Mouse (Mus musculus): ENCODE measurements around the gene Tmem145. TPM values are rescaled to one million over a fixed set of nuclear protein-coding genes. Genes with fewer than 3 reads are reported as not detected.
"Not testable (repeated sequence)": the region's sequence is repeated elsewhere in the genome, so short reads cannot be mapped to it uniquely, and the experiment has no call there.

Tmem145 gene
- polyA plus RNA-seq (2015; fragmentation: Nextera tagmentation; extraction: Ambion mirVana): 73.5 and 98.1 TPM in 2 replicates

DNA sequence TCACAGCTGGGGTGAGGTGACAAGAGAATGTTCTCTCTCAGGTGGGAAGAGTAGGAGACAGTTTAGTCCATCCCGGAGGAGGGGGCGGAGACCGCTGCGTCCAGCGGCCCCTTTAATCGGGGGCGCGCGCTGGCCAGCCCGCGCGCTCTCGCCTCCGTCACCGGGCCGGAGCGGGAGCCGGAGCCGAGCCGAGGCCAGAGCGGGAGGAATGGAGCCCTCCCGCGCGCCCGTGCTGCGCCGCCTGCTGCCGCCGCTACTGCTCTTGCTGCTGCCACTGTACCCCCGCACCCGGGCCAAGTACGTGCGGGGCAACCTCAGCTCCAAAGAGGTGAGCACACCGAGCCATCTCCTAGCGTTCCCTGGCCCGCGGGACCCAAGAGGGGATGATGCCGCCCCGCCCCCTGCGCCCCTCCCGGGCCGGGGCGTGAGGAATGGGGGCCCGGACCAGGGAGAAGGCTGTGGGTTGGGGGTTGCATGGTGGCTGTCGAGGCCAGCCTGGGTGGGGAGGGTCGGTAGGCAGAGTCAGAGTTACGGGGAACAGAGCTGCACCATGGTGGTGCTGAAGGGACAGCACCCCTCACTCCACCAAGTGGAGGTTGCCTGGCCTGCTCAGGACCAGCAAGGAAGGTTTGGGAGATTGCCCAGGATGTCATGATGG lies at the start of gene Tmem145:
Gene Tmem145, plus strand, starts transcription at position 151 of the 658 bp plus-strand sequence.
- peak within 1 kb of the TSS; percentile 93 for H3K9ac ChIP-seq (replicated peaks)
- H3K27me3 ChIP-seq (replicated peaks): peaks cover 17% of the 10 kb centered on the region
- under 1% methylated on average over 39 of the region's 47 CpGs for WGBS
- H3K4me1 ChIP-seq: peaks cover 26% of the 10 kb centered on the region
- H3K36me3 ChIP-seq: 0 out of 2 replicates have a peak, but pooled peaks cover 11% of the 10 kb centered on the region
- H3K27ac ChIP-seq (replicated peaks): peak within 1 kb of the TSS; percentile 90
- ATAC-seq (ENCODE audit: low FRiP score): peak; percentile 76
- H3K4me2 ChIP-seq: peak within 1 kb of the TSS; percentile 89
- H3K9me3 ChIP-seq (replicated peaks): no peaks in the 10 kb centered on the region
- peak within 1 kb of the TSS; percentile 86 for H3K4me3 ChIP-seq (replicated peaks)

DNA sequence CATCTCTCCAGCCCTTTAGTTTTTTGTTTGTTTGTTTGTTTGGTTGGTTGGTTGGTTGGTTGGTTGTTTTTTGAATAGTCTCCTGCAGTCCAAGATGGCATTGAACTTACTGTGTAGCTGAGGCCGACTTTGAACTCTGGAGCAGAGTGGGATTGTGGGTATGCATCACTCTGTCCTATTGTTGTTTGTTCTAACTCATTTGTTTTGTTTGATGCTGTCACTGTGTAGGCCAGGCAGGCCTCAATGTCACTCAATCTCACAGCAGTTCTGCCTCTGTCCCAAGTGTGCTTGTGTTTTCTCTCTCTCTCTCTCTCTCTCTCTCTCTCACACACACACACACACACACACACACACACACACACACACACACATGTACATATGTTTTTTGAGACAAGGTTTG lies 44.0 kb upstream of the Tmem145 start:
- H3K4me3 ChIP-seq (replicated peaks): no peak overlapping the region
- 84% methylated on average over 1 of the region's 1 CpGs for WGBS
- no peak overlapping the region for H3K9ac ChIP-seq (replicated peaks)
- no peaks in the 10 kb centered on the region for H3K27me3 ChIP-seq (replicated peaks)
- no peaks in the 10 kb centered on the region for H3K36me3 ChIP-seq
- no peak overlapping the region for H3K27ac ChIP-seq (replicated peaks)
- H3K9me3 ChIP-seq (replicated peaks): no peaks in the 10 kb centered on the region
- peaks cover 2% of the 10 kb centered on the region for H3K4me1 ChIP-seq
- H3K4me2 ChIP-seq: no peak overlapping the region
- no peak for ATAC-seq (ENCODE audit: low FRiP score)

DNA sequence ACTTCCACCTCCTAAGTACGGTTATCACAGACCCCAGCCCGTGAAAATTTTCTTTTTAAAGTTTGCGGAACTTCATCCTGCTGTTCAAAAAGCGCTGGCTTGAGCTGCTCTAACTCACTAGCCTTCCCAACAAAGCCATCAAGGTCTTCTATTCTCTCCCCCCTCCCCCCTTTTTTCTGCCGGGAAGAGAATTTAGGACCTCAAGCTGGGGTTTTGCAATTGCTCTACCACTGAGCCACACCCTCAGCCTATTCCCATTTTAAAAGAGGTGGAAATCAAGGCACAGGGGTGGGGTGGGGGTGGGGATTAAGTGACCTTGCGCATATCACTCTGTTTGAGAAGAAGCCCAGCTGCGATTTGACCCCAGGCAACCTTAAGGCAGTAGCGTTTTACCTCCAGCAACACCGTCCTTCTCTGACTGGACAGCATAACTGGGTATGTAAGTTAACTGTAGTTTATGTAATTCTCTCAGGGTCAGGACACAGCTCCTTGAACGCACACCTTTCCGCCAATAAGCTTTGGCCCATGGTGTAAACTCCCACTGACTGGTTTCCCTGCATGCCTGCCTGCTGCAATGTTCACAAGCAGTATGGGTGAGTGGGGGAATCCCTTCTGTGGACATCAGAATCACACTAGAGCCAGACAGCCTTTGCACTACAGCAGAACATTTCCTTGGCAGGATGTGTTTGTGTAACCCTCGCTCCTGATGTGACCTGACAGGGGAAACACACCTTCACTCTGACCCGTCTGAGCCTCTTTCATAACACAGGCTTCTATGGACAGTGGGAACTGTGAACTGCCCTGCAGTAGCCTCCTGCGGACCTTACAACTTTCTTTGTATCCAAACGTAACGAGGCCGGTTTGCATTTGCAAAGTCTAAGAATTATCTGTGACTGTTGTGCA lies 41.7 kb upstream of the Tmem145 start:
- H3K36me3 ChIP-seq: no peaks in the 10 kb centered on the region
- no peak for ATAC-seq (ENCODE audit: low FRiP score)
- H3K27me3 ChIP-seq (replicated peaks): no peaks in the 10 kb centered on the region
- H3K4me1 ChIP-seq: peaks cover 12% of the 10 kb centered on the region
- H3K9ac ChIP-seq (replicated peaks): no peak overlapping the region
- H3K9me3 ChIP-seq (replicated peaks): no peaks in the 10 kb centered on the region
- no peak overlapping the region for H3K4me2 ChIP-seq
- no peak overlapping the region for H3K4me3 ChIP-seq (replicated peaks)
- 24% methylated on average over 17 of the region's 17 CpGs for WGBS
- H3K27ac ChIP-seq (replicated peaks): no peak overlapping the region

DNA sequence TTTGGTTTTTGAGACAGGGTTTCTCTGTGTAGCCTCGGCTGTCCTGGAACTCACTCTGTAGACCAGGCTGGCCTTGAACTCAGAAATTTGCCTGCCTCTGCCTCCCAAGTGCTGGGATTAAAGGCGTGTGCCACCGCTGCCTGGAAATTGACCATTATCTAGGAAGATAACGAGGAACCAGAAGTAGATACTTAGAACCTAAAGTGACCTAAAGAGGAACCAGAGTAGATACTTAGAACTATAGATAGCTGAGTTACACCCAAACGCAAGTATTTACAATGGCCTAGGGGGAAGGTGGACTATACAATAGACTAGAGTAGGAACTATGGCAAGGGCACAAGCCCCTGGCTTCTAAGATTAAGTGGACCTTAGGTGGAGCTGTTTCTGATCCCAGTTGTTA lies 40.2 kb upstream of the Tmem145 start:
- not testable (repeated sequence) for H3K36me3 ChIP-seq; H3K27me3 ChIP-seq (replicated peaks); ATAC-seq (ENCODE audit: low FRiP score); H3K9ac ChIP-seq (replicated peaks); H3K4me3 ChIP-seq (replicated peaks); H3K27ac ChIP-seq (replicated peaks); H3K9me3 ChIP-seq (replicated peaks); H3K4me2 ChIP-seq
- 89% methylated on average over 5 of the region's 5 CpGs for WGBS
- H3K4me1 ChIP-seq: peaks cover 26% of the 10 kb centered on the region

DNA sequence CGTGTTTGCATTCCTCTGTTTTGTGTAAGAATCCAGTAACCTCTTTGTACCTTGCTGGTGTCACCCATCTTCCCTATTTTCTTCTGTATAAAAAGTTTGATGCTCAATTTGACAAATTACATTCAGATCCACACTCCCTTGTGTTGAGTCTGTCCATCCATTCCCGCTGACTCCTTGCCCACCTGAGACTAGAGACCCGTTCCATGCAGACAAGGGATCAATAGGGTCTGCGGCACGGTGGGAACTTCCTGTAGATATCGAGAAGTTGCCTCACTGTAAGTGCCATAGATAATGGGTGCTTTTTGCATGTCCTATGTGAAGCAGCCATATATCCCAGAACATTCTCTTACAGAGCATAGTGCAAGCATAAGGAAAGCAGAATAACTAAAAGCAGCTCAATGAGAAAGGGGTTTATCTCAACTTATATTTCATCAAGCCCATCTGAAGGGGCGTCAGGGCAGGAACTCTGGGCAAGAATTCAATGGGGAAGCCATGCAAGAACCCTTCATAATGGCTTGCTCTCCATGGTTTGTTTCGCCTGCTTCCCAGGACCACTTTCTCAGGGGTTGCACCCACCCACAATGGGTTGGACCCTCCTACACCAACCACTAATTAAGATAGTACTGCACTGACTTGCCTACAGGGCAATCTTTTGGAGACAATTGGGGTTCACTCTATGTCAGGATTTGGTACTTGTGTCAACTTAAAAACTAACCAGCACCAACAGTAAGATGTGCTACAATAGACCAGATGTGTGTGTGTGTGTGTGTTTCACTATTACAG lies 39.5 kb upstream of the Tmem145 start:
- H3K27ac ChIP-seq (replicated peaks): no peak overlapping the region
- no peaks in the 10 kb centered on the region for H3K9me3 ChIP-seq (replicated peaks)
- H3K9ac ChIP-seq (replicated peaks): 0 out of 2 replicates have a peak overlapping the region, but pooled peaks have one; percentile 37
- H3K36me3 ChIP-seq: 0 out of 2 replicates have a peak, but pooled peaks cover 3% of the 10 kb centered on the region
- ATAC-seq (ENCODE audit: low FRiP score): no peak
- peaks cover 32% of the 10 kb centered on the region for H3K4me1 ChIP-seq
- peak overlapping the region; percentile 69 for H3K4me3 ChIP-seq (replicated peaks)
- H3K27me3 ChIP-seq (replicated peaks): no peaks in the 10 kb centered on the region
- H3K4me2 ChIP-seq: peak overlapping the region; percentile 86
- WGBS: 94% methylated on average over 8 of the region's 8 CpGs

DNA sequence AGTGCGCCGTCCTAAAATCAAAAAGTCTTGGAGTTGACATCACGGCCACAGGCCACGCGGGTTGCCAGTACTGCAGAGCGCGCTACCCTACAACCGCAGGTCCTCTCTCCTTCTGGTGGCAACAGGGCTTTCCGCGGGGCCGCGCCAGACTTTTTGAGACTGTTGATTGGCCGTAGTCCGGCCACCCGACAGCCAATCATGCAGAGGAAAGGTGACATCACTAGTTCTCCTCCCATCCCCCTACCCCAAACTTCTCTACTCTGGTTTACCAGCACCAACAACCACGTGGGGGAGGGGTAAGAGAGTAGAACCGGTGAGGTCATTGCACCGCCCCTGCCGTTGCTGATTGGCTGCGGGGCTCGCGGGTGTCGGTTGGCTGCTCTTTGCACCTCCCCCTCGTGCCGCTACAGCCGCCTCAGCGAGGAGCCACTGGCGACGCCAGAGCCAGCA lies 38.6 kb upstream of the Tmem145 start, which contains the start of gene Cic:
Gene Cic, plus strand, starts transcription at position 404 of the 450 bp plus-strand sequence.
- Histone ChIP-seq H3K9ac (replicated peaks) (peak within 1 kb of the TSS; percentile 78), H3K4me3 (replicated peaks) (peak within 1 kb of the TSS; percentile 69), H3K4me2 (peak within 1 kb of the TSS; percentile 86), H3K27me3 (replicated peaks) (no peaks in the 10 kb centered on the region), H3K27ac (replicated peaks) (peak within 1 kb of the TSS; percentile 97), H3K4me1 (peaks cover 32% of the 10 kb centered on the region), H3K36me3 (peaks cover 12% of the 10 kb centered on the region), H3K9me3 (replicated peaks) (no peaks in the 10 kb centered on the region)
- ATAC-seq (ENCODE audit: low FRiP score): peak; percentile 92
- WGBS: under 1% methylated on average over 29 of the region's 29 CpGs

DNA sequence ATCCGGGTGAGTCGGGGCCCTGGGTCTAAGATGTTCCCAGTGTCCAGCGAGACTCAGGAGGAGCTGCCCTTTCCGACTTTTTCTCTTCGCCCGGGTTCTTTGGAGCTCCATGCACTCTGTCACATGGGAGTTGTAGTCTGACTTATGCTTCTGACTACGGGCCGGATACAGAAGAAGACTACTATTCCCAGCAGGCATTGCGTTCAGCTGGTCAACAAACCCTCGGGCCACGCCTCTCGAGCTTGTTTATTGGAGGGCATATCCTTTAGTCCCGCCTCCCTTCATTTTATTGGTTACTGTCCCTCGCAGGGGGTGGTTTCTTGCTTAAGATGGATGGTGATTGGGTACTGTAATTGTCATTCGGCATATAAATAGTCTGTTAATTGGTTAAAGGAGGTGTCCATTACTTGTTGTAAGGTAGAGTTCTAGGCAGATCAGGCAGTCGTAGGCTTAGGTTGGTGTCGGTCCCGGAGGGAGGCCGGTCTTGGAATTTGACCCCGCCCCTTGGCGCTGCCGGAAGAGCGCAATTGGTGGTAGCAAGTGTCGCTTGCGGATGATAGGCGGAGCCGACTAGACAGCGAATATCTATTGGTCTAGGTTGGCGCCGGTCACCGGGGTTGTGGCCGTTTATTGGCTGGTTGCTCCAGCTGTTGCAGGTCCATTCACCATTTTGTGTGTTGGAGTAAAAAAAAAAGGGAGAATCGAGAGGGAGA lies 38.0 kb upstream of the Tmem145 start:
- Histone ChIP-seq H3K9me3 (replicated peaks) (no peaks in the 10 kb centered on the region), H3K27me3 (replicated peaks) (no peaks in the 10 kb centered on the region), H3K4me2 (peak overlapping the region; percentile 86), H3K36me3 (peaks cover 18% of the 10 kb centered on the region), H3K27ac (replicated peaks) (peak overlapping the region; percentile 97), H3K4me1 (peaks cover 32% of the 10 kb centered on the region), H3K9ac (replicated peaks) (peak overlapping the region; percentile 78), H3K4me3 (replicated peaks) (peak overlapping the region; percentile 69)
- ATAC-seq (ENCODE audit: low FRiP score): peak; percentile 95
- under 1% methylated on average over 33 of the region's 33 CpGs for WGBS

DNA sequence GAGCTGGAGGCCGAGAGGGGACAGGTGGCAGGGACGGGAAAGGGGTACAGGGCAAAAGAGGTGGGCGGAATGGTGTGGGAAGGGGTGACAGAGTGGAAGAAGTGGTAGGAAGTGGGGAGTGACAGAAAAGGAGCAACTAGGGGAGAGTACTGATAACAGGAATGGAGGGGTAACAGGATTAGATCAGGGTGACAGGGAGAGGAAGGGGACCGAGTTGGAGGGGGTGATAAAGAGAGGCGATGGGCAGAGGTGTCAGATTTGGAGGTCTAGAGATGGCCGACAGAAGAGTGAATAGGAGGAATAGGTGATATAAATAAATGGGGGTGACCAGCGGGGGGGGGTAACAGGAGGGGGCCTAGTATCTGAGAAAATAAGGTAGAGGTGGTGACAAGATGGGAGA lies 37.3 kb upstream of the Tmem145 start:
- no peak for ATAC-seq (ENCODE audit: low FRiP score)
- no peaks in the 10 kb centered on the region for H3K9me3 ChIP-seq (replicated peaks)
- H3K4me1 ChIP-seq: peaks cover 38% of the 10 kb centered on the region
- peak overlapping the region; percentile 90 for H3K27ac ChIP-seq (replicated peaks)
- 5% methylated on average over 7 of the region's 7 CpGs for WGBS
- peaks cover 25% of the 10 kb centered on the region for H3K36me3 ChIP-seq
- H3K9ac ChIP-seq (replicated peaks): peak overlapping the region; percentile 78
- H3K27me3 ChIP-seq (replicated peaks): no peaks in the 10 kb centered on the region
- H3K4me3 ChIP-seq (replicated peaks): peak overlapping the region; percentile 69
- peak overlapping the region; percentile 86 for H3K4me2 ChIP-seq

DNA sequence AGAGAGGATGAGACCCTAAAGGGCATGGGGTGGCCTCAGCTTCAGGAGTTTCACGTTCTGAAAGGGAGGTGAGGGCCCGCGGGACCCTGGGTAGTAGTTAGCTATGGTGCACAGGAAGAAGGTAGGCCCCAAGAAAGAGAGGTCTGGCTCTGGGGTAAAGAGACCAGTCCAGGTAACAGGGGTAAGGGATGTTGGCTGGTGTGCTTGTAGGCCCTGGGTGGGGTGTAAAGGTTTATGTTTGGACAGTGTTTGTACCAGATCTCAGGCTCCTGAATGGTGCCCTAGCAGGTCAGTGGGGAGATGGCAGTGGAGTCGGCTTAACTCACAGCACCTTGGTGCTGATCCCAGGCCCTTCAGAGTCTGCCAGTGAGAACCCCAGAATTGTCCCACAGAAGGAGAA lies 36.9 kb upstream of the Tmem145 start:
- Histone ChIP-seq H3K36me3 (peaks cover 26% of the 10 kb centered on the region), H3K27ac (replicated peaks) (peak overlapping the region; percentile 90), H3K4me3 (replicated peaks) (peak overlapping the region; percentile 69), H3K27me3 (replicated peaks) (no peaks in the 10 kb centered on the region), H3K9ac (replicated peaks) (peak overlapping the region; percentile 78), H3K4me2 (peak overlapping the region; percentile 86), H3K9me3 (replicated peaks) (no peaks in the 10 kb centered on the region), H3K4me1 (peaks cover 42% of the 10 kb centered on the region)
- ATAC-seq (ENCODE audit: low FRiP score): no peak
- WGBS: 52% methylated on average over 4 of the region's 4 CpGs

DNA sequence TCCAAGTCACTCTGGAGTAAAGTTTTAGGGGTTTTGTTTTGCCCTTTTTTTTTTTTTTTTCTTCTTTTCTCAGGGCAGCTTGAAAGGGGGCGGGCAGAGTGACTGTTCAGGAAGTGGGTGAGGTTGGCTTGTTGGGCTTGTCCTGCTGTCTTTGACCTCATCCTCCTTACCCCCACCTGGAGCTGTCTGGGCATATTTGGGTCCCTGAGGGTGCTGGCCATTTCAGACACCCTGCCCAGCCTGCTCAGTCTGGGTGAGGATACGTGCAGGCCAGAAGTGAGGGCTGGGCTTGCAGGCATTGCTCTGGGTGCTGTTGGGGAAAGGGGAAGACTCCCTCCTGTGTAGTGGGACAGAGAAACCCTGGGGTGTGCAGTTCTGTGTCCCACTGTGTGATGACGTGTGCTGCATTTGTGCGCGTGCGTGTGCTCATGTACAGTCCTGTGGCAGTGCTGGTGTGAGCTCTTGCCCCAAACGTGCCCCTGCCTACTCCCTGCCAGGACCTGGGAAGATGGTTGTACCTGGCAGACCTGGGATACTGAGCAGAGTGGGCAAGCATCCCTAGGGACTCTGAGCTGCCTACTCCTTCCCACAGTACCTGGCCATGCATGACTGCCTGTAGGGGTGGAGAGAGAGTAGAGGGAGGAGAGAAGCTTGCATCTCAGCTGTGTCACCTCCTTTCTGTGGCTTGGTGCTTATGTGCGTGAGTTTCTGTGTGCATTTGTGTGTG lies 36.2 kb upstream of the Tmem145 start:
- no peak for ATAC-seq (ENCODE audit: low FRiP score)
- Histone ChIP-seq H3K4me2 (peak overlapping the region; percentile 86), H3K9ac (replicated peaks) (peak overlapping the region; percentile 78), H3K4me3 (replicated peaks) (peak overlapping the region; percentile 69; the same call in 1 of the 2 replicates), H3K9me3 (replicated peaks) (no peaks in the 10 kb centered on the region), H3K27me3 (replicated peaks) (no peaks in the 10 kb centered on the region), H3K4me1 (peaks cover 49% of the 10 kb centered on the region), H3K27ac (replicated peaks) (no peak overlapping the region), H3K36me3 (peaks cover 26% of the 10 kb centered on the region)
- 85% methylated on average over 8 of the region's 8 CpGs for WGBS
